Mouse (Mus musculus): ENCODE measurements around the gene Lpp.
"Not testable (repeated sequence)": the region's sequence is repeated elsewhere in the genome, so short reads cannot be mapped to it uniquely, and the experiment has no call there.

Lpp gene

DNA sequence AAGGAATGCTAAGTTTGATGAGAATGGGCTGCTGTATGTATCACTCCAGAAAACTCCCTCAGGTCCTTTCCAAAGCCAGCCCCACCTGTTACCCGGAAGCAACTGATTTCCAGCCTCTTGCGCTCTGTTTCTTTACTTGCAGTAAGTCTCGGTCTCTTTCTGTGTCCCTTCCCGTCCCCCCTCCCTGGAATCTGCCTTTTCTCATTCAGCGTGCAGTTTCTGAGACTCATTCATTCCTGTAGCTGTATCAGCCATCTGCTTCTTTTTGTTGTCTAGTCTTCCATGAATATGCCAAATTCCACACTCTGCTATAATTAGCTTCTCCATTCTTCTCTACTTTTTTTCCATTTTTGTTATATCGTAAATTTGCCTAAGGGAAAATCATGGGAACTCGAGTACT, 561.7 kb downstream of the Lpp start:
- DNase-seq (ENCODE audit: extremely low read depth, low read depth, low spot score) = no peak

DNA sequence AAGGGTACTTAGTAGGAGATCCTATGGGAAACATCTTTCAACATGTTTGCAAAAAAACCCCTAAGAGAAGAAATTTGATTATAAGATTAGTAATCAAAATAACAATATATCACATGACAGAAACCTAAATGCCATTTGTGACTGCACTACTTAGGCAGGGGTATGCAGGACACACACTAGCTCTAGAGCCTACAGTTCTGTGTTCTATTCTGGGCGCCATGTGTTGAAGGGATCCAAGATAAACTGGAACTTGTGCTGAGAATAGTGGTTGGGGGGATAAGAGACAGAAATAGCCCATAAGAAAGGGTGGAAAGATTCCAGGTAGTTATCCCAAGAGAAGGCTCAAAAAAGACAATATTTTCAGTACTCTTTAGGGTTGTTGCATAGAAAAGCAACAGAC, 565.4 kb downstream of the Lpp start:
- no peak for DNase-seq (ENCODE audit: extremely low read depth, low read depth, low spot score)

DNA sequence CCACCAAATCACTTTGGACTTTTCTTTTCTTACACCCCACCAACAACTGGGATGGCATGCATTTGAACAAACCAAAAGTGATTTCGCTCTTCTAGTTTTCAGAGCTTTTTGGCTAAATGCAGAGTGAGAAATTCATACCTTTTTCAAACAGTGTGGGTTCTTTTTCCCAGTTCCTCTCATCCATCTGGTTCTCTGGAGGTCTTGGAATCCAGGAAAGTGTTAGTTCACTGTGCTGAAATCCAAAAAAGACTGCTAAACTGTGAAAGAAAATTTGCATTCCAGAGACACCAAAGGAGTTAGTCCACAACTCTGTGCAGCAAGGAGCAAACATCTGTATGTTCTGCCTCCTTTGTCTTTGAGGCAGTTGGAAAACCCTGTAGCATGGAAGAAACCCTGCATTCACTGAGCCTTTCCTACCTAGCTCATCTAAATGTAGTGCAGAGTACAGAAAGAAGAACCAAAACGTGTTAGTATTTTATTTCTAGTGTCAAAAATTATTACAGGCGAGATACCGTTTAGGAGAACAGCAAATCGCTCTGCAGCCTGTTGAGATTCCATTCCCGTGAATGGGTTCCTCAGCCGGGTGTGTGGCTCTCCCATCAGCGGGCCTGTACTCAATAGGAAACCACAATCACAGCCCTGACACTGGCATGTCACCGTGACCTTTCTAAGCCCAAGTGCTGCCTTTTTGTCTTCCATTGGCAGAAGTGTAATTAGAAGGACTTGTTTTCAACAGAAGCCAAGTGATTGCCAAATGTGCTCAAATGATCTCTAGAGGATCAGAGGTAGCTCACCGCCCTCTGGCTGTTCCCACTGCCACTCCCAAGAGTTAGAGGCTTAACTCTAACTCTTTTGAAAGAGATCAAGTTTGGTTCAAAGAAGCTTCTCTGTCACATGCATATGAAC, 567.8 kb downstream of the Lpp start:
- peak; percentile 93 for DNase-seq (ENCODE audit: extremely low read depth, low read depth, low spot score)

DNA sequence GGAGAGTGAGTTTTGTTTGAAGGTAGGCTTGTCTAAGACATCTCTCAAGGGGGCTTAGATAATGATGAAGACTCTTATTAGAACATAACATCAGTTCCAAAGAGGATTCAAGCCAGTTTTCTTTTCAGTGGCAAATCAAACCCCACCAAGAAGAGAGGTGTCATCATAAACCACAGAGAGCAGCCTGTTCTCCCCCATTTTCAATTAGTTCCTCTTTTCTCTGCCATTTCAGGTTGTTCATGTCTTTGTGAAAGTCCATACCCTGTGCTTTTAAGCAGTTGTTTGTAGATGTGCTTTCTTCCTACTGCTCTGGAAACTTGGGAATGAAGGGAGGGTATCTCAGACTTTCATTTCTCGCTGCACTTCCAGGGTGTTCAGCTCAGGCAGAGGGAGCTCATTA, 571.0 kb downstream of the Lpp start:
- no peak for DNase-seq (ENCODE audit: extremely low read depth, low read depth, low spot score)

DNA sequence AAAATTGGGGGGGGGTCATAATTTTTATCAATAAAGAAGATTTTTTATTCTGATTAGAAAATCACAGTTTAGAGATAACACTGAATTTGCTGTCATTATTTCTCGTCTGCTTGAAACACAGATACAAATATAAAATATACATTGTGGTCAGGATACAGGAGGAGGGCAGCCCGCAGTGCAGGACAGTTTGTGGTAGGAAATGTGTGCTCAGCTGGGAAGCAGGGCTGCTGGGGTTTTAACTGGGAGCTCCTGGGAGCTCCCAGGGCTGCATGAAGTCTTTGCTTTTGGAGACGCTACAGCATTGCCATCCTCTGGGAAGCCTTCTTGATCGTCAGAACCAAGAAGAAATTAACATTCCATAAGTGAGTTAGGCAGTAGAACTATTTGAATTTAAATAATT, 571.8 kb downstream of the Lpp start:
- DNase-seq (ENCODE audit: extremely low read depth, low read depth, low spot score) = no peak

DNA sequence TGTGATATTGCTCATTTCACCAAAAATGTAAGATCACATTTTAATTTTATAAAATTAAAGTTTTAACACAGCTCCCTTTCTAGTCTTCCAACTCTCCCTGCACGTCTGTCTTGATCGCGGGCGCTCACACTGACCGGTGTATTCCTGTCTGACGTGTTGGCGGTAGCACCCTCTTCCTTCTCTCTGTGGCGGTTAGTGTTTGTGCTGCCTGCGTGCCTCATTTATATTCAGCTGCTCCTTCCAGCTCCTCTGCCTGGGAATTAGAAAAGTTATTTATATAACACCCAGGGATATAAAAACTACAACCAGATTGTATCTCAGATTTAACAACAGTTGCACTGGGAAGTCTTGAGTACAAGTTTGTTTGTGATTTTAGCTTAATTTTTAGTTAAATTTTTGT, 573.2 kb downstream of the Lpp start:
- no peak for DNase-seq (ENCODE audit: extremely low read depth, low read depth, low spot score)

DNA sequence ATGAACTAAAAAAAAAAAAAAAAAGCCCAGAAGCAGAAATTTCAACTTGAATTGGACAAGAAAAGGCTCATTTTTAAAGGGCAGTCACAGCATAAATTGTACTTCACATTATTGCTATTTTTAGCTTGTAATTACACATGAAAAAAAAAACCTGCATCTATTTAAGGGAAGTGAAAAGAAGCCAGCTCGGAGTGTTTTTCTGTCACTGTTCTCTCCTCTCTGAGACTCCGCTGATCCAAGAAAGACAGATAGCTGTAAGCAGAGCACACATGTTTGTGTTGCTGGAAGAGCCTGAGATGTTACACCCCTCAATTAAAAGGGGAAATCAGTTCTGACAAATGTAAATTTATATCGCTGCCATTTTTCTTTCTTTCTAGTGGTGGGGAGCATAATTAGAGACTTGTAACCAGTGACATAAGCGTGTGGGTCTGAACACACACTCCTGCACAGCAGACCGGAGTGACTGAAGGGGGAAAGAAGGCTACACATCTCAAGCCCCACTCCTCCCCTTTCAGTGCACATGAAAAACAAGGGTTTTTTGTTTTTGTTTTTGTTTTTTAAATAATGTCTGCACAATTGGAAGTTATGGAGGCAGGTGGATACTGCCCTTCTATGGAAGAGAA, 579.8 kb downstream of the Lpp start:
- DNase-seq (ENCODE audit: extremely low read depth, low read depth, low spot score) = no peak

DNA sequence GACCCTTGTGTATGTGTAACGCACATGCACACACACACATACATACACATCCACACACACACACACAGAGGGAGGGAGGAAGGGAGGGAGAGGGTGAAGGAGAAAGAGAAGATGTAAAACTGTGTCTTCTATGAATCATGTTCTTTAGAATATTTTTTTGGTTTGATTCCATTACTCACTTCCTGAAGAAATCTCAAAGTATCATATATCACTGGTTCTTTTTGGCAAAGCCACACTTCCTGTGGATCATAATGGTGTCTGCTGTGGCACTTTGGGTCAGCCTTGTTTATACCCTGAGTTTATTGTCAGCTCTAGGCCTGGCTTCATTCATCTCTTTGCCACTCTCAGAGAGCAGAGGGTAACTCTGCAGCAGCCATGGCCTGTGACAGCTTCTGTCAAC, 584.5 kb downstream of the Lpp start:
- no peak for DNase-seq (ENCODE audit: extremely low read depth, low read depth, low spot score)

DNA sequence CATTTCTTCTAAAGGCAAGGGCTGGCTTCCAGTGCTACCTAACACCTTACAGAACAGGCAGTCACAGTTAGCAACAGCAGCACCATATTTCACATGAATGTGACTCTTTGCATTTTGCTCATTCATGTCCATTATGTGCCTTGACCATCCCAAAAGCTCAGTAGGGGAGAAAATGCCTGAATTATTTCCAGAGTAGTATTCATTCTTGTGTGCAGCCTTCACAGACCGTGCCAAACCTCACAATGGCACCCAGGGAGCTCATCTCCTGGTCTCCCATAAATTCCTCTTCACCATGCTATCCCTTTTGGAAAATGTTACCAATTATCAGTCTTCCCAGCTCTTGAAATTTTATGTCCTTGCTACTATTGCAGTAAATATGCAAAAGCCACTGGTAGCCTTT, 584.9 kb downstream of the Lpp start:
- DNase-seq (ENCODE audit: extremely low read depth, low read depth, low spot score) = no peak

DNA sequence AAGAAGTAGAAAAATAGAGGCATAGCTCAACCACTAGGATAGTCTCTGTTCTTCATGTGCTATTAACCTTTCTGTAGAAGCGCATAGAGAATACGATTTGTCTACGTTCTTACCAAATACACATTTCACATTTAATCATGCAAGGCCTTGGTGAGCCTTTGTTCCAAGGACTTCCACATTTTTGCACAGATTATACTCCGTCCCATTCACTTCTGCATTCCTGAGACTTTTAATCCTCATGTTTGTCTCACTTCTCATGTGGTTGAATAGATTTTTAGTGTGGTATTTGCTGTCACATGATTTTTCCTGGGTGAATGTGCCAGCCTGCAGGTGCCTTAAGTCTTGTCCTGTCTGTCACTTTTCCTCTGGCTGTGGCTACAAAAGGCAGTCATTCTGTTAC, 586.1 kb downstream of the Lpp start:
- DNase-seq (ENCODE audit: extremely low read depth, low read depth, low spot score) = no peak

DNA sequence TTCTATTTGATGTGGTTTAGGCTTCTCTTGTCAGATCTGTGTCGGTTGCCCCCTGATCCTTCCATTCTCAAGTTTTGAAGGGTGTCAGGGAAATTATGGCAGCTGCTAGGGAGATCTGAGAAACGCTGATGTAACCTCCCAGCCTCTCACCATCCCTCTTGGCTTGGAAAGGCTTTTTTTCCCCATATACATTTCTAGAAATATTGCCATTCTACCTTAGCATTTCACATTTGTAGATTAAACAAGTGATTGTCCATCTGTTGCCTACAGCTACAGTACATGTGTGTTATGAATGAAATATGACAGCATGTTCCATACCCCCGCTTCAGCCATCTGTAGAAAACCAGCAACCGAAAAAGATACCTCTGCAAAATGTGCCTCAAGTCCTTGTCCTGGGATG, 589.5 kb downstream of the Lpp start:
- no peak for DNase-seq (ENCODE audit: extremely low read depth, low read depth, low spot score)

DNA sequence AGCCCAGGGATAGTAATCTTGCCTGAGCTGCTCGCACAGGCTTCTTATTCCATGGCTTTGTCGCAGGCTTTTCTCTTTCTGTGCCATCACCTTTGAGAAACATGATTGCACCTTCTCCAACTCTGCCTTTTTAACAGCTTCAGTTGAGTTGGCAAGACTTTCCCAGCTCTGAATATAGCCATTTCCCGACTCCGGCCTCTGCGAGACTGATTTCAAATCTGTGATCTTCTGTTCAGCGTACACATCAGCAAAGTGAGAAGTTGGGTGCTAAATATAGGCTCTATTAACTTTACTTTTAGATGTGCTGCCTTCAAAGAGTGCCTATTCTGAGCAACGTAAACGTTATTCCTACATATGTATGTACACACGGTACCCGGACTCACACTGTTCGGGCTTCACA, 597.0 kb downstream of the Lpp start:
- DNase-seq (ENCODE audit: extremely low read depth, low read depth, low spot score) = no peak

DNA sequence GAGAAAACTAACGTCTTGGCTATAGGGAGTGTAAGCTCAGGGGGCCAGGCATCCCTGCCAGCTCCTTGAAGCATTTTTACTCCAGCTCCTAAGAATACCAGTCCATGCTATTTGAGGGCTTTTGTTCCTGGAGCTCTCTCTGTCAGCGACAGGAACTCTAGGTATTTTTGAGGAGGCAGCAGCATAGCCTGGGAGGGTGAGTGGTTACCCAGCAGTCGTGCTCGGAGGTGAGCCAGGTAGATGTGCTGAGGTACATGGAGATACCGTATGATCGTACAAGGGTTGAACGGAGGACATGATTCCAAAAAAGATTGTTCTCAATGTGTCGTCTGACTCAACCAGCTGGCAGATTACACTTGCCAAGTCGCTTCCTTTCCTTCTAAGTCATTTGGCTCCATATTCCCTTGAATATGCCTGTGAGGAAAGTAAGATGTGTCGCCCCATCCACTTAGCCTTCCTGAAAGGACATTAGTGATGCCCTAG, 597.8 kb downstream of the Lpp start:
- no peak for DNase-seq (ENCODE audit: extremely low read depth, low read depth, low spot score)

DNA sequence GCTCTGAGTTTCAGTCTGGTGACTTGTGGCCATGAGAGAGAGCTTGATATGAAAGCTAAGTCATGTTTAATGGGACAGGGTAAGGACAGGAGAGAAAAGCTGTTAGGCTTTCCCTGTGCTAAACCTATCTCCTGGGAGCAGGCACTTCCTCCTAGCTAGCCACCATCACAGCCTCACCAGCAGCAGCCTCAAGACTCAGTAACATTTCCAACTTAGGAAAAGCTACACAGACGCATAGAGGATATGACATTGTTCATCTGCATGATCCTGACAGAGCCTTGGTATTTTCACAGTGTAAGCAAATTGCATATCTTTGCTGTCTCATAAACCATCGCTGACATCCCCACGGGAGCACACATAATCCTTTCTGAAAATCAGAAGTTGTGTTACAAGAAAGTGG, 598.7 kb downstream of the Lpp start:
- no peak for DNase-seq (ENCODE audit: extremely low read depth, low read depth, low spot score)

DNA sequence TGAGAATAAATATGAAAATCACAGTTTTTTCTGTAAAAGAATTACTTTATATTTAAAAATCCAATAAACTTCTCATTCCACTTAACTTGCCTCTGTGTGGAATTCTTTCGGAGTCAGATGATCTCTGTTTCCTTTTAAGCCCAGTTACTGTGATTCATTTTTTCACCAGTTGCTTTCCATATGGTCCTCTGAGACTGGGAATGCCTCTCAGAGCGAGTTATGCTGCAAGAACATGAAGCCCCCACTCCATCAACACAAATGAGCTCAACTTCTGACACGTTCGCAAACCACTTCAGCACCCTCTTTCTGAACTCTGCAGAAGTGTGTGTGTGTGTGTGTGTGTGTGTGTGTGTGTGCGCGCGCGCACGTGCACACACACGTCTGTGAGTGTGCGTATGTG, 599.2 kb downstream of the Lpp start:
- no peak for DNase-seq (ENCODE audit: extremely low read depth, low read depth, low spot score)

DNA sequence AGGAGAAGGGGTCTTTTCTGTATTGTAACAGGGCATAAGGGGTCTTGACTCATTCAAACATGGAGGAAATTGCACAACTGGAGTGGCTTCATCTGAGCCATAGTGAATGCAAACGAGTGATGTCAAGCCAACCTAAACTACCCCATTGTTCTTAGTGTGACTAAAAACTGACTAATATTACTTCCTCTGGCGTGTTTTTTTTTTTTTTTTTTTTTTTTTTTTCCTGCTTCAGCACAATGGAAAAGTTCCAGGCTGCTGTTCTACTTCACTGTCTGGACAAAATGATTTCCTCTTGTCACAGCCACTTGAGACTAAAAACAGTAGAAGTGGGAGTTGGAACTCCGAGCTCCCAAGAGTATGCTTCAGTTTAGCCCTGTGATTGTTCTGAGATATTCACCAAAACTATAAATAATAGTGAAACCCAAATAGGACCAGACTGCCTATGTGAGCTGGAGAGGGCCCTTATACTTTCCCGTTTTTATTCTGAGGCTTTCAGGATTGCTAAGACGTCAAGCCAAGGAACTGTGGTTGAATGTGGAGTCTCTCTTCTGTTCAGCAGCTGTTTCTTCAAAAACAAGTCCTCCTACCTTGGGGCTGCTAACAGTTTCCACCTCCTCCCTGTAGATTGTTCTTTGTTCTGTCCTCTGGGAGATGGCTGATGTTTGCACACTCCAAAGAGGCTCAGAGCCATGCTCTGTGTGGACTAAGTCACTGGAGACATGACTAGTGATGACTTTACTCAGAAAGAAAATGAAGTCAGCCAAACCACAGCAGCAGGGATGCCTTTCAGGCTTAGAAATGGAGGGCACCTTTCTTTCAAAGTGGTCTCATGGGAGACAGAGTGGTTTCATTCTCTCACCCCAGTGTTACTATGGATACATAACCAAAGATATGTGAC, 617.9 kb downstream of the Lpp start:
- DNase-seq (ENCODE audit: extremely low read depth, low read depth, low spot score) = no peak

DNA sequence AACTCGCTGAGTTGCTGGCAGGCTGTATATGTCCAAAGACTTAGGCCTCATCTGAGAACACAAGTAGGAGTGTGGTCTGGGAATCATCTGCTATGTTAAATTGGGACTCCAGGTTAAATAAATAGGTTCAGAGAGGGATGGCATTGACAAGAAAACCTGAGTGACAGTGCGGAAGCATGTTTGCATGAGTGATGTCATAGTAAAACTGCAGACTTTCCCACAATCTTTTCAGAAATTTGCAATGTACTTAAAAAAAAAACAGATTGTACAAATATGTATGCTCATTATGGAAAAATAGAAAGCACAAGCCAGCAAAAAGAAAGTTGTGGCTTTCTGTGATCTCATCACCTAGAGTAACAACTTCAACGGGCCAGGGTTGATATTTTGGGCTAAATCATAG, 619.6 kb downstream of the Lpp start:
- no peak for DNase-seq (ENCODE audit: extremely low read depth, low read depth, low spot score)

DNA sequence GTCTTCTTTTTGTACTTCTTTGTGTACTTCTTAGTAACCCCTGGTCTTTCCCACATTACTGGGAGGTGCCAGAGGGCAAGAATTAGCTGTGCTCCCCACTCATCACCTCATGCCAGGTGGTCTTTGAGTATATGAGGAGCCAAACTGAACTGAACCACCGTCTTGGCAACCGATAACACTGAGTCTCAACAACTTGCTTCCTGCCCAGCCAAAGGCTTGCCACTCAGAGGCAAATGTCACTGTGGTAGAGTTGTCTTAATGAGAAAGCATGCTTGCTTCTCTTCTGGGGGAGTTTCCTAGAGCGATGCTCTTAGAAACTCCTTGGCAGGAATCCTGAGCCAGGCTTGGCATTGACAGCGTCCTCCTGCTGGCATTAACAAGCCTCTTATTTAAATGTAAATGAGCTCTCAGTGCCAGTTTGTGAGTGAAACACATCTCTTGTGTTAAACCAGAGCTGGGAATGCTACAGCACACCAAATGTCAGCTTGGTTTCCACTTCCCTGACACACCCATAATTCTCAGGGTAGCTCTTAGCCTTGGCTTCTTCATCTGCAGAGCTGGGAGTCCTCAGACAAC, 623.0 kb downstream of the Lpp start:
- no peak for DNase-seq (ENCODE audit: extremely low read depth, low read depth, low spot score)

DNA sequence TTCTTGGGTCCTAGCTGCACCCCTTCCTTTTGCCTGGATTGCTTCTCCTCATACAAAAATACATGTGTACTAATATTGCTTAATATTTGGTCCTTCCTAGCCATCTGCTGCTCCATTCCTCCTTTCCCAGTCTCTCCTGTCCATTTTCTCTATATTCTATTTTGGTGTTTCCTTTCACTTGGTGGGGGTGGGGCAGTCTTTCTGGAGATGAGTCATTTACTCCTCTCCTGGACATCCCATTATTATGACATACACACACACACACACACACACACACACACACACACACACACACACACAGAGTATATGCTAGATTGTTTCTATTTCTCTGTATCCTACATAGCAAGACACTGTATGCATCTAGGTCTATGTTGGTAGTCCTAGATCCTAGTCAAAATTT, 623.7 kb downstream of the Lpp start:
- DNase-seq (ENCODE audit: extremely low read depth, low read depth, low spot score) = no peak

DNA sequence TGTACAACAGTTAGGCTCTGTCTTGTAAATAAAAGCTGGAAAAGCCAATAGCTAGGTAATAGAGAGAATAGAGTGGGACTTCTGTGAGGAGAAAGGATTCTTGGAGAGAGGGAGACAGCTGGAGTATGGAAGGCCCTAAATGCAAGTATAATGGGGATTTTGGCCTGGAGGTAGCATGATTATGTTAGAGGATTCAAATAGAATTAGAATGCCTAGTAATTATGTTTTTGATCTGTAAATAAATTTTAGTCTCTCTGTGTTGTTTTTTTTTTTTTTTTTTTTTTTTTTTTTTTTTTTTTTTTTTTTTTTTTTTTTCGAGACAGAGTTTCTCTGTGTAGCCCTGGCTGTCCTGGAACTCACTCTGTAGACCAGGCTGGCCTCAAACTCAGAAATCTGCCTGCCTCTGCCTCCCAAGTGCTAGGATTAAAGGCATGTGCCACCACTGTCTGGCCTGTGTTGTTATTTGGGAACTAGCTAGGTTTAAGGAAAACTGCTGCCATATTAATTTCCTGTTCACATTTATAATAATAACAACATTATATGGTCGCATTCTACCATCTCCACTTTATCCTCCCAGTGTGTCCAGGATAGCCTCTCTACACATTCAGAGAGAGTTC, 628.5 kb downstream of the Lpp start:
- not testable (repeated sequence) for DNase-seq (ENCODE audit: extremely low read depth, low read depth, low spot score)

DNA sequence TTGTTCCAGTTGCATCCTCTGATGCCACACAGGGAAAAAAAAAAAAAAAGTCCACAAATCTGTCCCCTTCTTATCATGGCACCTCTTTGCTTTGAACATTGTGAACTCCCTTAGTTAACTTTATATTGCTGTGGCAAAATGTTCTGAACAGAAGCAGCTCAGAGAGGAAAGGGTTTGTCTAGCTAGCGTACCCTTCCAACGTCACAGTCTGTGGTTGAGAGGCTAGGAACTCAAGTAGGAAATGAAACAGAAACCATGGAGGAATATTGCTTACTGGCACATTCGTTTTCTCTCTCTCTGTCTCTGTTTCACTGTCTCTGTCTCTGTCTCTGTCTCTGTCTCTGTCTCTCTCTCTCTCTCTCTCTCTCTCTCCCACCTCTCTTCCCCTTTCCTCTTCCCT, 631.3 kb downstream of the Lpp start:
- no peak for DNase-seq (ENCODE audit: extremely low read depth, low read depth, low spot score)
